Mouse (Mus musculus): Measurements from ENCODE around the gene Taldo1.

Gene Taldo1

DNA sequence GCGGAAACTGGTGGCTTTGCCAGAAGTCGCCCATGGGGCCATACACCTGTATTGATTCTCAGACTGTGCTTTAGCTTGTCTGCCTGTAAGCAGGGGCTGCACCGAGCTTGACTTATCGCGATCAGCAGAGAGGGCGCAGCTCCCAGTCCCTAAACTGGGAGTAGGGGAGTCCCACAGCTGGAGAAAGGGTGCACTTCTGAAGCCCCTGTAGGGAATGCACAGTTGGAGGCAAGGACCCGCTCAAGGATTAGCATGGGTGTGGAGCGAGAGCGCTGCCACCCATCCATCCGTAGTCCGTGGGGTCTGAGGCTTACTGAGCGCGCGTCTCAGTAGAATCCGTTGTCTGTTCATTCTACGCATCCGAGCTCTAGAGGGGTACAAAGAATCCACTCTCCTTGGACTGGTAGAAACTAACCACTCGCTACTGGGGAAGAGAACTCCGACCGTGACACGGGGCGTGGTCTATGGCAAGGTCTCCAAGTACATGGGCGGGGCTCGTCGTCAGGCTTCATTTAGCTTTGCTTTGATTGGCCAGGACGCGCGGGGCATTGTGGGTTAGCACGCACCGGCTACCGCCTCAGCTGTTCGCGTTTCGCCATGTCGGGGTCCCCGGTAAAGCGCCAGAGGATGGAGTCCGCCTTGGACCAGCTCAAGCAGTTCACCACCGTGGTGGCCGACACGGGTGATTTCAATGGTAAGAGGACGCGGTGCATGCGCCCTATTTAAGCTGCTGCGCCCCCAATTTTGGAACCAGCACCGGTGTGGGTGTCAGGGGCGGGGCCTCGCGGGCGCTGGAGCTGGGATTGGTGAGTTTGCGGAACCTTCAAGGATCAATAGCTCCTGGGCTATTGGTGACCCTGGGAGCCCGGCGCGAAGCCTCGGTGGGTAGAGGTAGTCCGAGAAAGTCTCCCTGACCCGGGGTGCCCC is at the start of gene Taldo1:
Gene Taldo1 (plus strand): TSS at position 575 of the 927 bp plus-strand sequence.
- peak; percentile 93 for DNase-seq (ENCODE audit: extremely low read depth, low read depth)

DNA sequence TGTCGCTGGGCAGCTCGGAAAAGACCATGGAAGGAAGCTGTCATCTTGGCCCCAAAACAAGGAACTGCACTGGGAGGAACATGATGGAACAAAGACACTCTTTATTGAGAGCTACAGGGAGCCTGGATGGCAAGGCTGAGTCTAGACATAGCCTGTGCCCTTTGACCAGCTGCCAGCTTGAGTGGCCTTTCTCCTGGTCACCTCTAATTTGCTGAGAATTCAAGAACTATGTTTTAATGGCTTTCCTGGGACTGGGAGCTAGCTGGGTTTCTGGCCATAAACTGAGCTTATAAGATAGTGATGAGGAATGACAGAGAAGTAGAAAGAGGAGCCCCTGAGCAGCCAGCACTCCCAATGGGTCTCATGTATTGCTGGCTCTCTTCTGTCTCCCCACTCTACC is 48.8 kb upstream of the Taldo1 start:
- no peak for DNase-seq (ENCODE audit: extremely low read depth, low read depth)

DNA sequence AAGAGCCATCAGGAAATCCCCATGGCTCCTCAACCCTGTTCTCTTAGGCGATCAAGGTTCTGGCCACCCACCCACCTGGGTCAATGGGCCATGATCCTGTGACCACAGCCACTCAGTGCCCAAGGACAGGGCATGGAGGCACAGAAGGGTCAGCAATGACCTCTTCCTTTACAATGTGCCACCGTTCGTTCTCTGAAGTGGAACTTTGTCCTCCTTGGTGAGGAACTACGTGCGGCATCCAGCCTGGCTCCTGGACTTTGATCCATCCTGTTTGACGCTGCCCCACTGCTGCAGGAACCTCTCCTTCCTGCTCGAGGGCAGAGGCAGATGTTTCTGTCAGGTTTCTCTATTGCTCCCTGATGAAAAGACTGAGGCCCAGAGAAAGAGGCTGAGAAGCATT is 48.3 kb upstream of the Taldo1 start:
- DNase-seq (ENCODE audit: extremely low read depth, low read depth): no peak

GRCm38 (mm10) chr7:141344787-141345186 is 47.2 kb upstream of the Taldo1 start:
- no peak for DNase-seq (ENCODE audit: extremely low read depth, low read depth)

- no peak for DNase-seq (ENCODE audit: extremely low read depth, low read depth)
Measured at GRCm38 (mm10) chr7:141351061-141351460, 40.9 kb upstream of the Taldo1 start.

- no peak for DNase-seq (ENCODE audit: extremely low read depth, low read depth)
Measured at GRCm38 (mm10) chr7:141355051-141355450, 36.9 kb upstream of the Taldo1 start.

- no peak for DNase-seq (ENCODE audit: extremely low read depth, low read depth)
Measured at GRCm38 (mm10) chr7:141355626-141356326, 36.2 kb upstream of the Taldo1 start.

- no peak for DNase-seq (ENCODE audit: extremely low read depth, low read depth)
Measured at GRCm38 (mm10) chr7:141356971-141357370, 35.0 kb upstream of the Taldo1 start.

- no peak for DNase-seq (ENCODE audit: extremely low read depth, low read depth)
Measured at GRCm38 (mm10) chr7:141361510-141361909, 30.5 kb upstream of the Taldo1 start.

DNA sequence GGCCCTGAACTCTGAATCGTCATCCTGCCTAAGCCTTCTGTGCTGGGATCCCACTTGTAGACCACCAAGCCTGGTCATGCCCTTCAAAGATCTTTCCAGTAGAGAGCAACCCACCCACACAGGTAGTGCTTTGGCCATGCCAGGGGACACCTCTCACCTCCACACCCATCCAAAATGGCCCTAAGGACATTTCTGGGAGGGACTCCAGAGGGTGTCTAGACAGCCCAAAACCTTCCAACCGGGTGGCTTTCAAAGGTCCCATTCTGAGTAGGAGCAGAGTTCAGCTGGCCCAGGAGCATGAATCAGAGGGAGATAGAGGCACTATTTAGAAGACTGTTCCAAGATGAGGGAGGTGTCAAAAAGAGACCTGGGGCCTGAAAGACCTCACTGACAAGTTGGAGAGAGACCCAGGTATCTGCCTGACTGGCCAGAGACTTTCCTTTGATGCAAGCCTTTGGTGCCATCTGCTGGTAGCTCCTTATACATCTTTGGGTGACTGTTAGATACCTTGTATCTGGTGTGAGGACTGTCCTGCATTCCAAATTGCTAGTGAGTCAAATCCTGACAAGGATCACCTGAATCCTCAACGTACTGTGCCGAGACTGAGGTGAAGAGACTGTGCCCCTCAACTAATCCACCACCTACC is 28.8 kb upstream of the Taldo1 start:
- DNase-seq (ENCODE audit: extremely low read depth, low read depth): peak; percentile 70

GRCm38 (mm10) chr7:141363752-141364125 is 28.3 kb upstream of the Taldo1 start:
- no peak for DNase-seq (ENCODE audit: extremely low read depth, low read depth)

DNA sequence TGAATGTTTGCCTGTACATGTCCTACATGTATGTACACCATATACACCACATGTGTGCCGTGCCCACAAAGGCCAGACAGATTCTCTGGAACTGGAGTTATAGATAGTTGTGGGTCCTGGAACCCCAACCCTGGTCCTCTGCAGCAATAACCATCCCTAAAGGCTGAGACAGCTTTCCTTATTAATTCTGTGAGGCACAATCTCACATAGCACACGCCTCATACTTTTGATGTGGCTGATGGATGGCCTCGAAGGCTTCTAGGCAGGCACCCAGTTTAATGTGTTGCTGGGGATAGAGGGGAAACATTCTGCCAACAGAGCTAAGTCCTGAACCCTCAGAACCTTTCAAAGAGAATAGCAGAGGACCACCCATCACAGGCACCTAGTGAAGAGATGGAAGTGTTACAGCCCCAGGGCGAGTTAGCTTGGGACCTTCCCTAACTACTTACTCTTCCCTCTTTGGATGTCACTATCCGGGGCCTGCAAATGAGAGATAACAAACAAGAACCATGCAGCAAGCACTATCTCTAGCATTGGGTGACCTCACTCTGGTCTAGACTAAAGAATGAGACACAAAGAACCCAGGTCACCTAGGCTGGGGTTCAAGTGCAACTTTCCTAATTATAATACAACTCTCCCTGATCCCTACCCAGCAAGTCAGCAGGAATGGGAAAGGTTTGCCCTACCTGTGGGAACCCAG is 27.5 kb upstream of the Taldo1 start:
- peak; percentile 81 for DNase-seq (ENCODE audit: extremely low read depth, low read depth)

DNA sequence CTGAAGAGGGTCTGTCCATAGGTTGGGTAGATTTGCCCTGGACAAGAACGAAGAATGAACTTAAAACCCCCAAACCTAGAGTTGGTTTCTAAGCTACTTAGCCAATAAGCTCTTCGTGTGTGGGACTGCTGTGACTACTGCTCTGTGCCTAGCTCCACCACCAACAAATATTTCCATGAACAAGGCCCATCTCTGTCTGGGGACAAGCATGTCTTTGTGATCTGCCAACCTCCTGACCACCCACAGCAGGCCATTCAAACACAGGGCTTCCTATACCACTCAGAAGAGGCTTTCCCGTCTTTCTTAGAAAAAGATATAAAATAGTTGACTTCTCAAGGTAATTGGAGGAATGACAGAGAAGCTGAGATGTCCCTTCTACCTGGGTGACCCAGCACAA is 27.0 kb upstream of the Taldo1 start:
- DNase-seq (ENCODE audit: extremely low read depth, low read depth): no peak

DNA sequence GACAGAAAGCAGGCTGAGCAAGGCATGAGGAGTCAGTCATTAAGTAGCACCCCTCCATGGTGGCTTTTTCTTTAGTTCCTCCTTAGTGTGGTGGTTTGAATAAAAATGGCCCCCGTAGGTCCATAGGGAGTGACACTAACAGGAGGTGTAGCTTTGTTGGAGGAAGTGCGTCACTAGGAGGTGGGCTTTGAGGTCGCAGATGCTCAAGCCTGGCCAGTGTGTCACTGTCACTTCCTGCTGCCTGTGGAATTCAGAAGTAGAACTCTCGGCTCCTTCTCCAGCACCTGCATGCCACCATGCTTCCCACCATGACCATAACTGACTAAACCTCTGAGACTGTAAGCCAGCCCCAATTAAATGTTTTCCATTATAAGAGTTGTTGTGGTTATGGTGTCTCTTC is 24.6 kb upstream of the Taldo1 start:
- no peak for DNase-seq (ENCODE audit: extremely low read depth, low read depth)

GRCm38 (mm10) chr7:141369918-141370317 is 22.1 kb upstream of the Taldo1 start:
- DNase-seq (ENCODE audit: extremely low read depth, low read depth): no peak

DNA sequence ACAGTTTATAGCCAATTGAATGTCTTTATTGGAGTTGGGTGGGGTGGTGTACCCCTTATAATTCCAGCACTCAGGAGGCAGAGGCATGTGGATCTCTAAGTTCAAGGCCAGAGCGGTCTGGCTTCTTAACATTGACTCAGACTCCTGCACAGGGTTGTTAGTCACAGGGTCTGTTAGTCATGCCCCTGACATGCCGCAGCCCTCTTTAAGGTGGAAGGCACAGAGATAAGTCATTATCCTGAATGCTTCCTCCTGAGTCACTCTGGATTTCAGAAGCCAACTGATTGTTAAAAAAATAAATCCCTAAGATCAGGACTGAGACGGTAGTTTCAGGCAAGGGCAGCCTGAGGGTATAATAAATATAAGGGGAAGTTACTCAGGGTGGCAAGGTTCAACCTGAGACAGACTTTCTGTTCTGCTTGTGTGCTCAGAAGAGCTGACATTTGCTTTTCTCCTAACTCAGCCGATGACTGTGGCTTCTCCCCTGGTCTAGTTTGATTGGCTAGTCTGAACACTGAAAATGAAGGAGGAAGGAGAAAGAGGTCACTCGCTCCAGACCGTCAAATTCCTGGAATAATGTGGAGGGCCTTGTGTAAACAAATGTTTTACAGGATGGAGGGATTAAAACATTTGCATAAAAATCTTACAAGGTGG is 19.9 kb upstream of the Taldo1 start:
- DNase-seq (ENCODE audit: extremely low read depth, low read depth): no peak

- DNase-seq (ENCODE audit: extremely low read depth, low read depth): no peak
Measured at GRCm38 (mm10) chr7:141373611-141374010, 18.4 kb upstream of the Taldo1 start.

DNA sequence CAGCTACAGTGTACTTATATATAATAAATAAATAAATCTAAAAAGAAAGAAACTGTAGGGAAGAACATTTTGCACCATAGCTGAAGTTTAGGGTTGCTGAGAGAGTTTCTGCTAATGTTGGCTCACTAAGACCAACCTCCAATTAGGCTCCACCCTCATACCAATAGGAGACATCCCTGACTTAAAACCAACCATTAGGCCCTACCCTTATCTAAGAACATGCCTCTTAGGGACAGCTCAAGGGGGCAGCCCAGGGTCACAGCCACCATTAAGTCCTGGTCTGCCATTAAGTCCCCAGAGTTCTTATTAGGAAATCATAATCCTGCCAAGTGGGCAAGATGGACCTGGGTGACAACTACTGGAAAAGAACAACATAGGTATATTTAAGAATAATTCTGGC is 17.6 kb upstream of the Taldo1 start:
- DNase-seq (ENCODE audit: extremely low read depth, low read depth): no peak

DNA sequence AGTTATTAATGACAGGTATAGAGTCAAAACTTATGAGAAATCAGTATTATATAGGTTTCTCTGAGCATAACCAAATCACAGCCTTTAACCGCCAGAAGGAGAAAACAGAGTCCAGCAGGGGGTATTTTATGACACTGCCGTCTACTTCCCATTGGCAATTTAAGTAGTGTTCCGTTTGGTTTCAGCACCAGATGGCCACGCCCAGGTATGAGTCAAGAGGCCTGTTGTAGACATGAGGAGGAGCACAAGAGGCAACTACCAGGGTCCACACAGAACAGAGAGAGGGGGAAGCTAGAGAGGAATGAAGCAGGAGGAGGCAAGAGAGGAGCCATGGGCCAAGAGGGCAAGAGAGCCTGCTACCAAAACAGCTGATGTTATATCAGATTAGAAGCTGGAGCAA is 12.4 kb upstream of the Taldo1 start:
- DNase-seq (ENCODE audit: extremely low read depth, low read depth): no peak

DNA sequence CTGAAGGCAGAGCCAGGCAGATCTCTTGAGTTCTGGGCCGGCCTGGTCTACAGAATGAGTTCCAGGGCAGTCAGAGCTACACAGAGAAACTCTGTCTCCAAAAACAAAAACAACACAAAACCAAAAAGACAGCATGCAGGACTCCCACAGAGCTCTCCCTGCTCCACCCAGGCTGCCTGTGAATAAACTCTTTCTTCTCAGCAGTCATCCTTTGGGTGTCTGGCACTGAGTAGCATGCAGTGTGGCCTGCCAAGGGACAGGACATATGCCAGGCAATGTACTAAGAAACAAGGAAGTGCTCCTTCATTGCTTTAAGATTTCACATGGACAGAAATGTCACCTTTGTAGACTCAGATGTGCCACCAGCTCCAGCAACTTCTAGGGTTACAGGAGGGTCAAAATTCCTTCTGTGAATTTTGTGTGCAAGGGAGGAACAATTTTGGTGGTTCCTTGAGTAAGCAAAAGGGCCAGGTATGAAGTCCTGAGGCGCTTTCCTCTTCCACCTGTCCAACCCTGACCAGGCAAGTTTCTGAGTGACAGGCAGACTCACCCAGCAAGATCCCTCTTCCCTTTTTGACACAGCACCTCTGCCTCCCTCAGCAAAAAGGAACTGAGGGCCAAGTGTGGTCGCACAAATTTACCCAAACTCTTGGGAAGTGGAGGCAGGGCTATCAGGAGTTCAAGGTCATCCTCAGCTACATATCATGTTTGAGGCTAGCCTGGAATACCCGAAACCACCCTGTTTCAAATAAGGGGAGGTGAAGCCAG is 10.7 kb upstream of the Taldo1 start:
- DNase-seq (ENCODE audit: extremely low read depth, low read depth): no peak
